Mouse (Mus musculus): ENCODE data around the gene Rap1a.

- no peak for TF ChIP-seq CTCF (IDR thresholded peaks at IDR 0.05; ENCODE audit: low read depth, low read length)
- TF ChIP-seq POLR2A (IDR thresholded peaks at IDR 0.05; ENCODE audit: borderline replicate concordance, low read depth, low read length), result no peak
These were observed 93.5 kb downstream of the Rap1a start for GRCm38 (mm10) chr3:105707590-105707989.
